Mouse (Mus musculus) lung, postnatal 0 days (tissue): ENCODE measurements around the gene Mdga1.

ENCODE experiments used
- CTCF ChIP-seq: IDR thresholded peaks from 2 replicates; pipeline ENCODE4 v1.5.1; 2016; ENCODE audit warnings: antibody characterized with exemption, mild to moderate bottlenecking
- EP300 ChIP-seq: IDR thresholded peaks from 2 replicates; pipeline ENCODE4 v1.6.1; 2016; ENCODE audit warnings: antibody characterized with exemption, mild to moderate bottlenecking, control low read depth

GRCm38 (mm10) chr17:29878990-29879389 is 90.9 kb downstream of the Mdga1 start:
- TF ChIP-seq EP300 (no peak), CTCF (no peak)
